Mouse (Mus musculus) lung, postnatal 0 days (tissue): ENCODE data around the gene Cntrob.

Experiments used
- CTCF ChIP-seq: IDR thresholded peaks from 2 replicates; pipeline ENCODE4 v1.5.1; 2016; ENCODE audit warnings: antibody characterized with exemption, mild to moderate bottlenecking
- EP300 ChIP-seq: IDR thresholded peaks from 2 replicates; pipeline ENCODE4 v1.6.1; 2016; ENCODE audit warnings: antibody characterized with exemption, mild to moderate bottlenecking, control low read depth

DNA sequence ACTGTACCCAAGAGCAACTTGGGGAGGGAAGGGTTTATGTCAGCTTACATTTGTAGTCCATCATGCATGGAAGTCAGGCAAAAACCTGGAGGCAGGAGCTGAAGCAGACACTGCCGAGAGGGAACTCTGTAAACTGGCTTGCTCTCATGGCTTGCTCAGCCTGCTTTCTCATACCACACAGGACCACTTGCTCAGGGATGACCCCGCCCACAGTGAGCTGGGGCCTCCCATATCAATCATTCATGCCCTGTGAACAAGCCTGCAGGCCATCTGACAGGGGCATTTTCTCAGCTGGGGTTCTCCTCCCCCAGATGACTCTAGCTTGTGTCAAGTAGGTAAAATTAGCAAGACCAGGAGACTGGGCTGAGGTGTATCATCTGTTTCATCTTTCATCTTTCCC, 59.3 kb downstream of the Cntrob start:
- TF ChIP-seq CTCF, result no peak
- TF ChIP-seq EP300, result no peak
